Mouse (Mus musculus): Measurements from ENCODE around the gene Pou6f1.

DNA sequence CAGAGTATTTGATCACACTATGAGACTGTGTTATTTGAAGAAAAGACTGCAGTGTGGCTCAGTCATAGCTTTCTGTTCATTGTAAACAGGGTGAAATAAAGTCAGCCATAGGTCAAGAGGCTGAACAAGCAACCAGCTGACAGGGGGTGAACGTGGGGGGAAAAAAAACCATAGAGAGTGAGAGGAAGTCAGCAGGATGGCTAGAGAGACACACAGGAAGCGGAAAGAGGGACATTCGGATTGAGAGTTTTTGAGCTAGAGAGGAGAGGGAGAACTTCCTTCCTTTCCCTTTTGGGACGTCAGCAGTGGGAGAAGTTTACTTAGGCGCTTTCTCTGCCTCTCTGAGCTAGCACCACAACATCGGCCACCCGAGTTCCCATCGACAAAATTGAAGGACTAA lies 9.3 kb downstream of the Pou6f1 start:
- TF ChIP-seq GATA1 (IDR thresholded peaks at IDR 0.05; ENCODE audit: low read length) (no peak), TAL1 (IDR thresholded peaks at IDR 0.05; ENCODE audit: low read length) (no peak)
